In genomic region chr9:57309353-57309752, GRCm38 (mm10) we compare ENCODE assay signal across 19 mouse cellular contexts. TPM values are rescaled to one million over a fixed set of nuclear protein-coding genes. Genes with fewer than 3 reads are reported as not detected.
DNase-seq lines count a peak whose midpoint lies in the region; ATAC-seq lines count a peak whose summit lies in the region.
"Had no signal": no experiment of that assay in that cellular context is flagged by ENCODE, and none has a peak within 500 bp of the region (broad histone marks: within the 10 kb centered on the region; RNA-seq: fewer than 3 reads in every experiment).

No protein-coding gene starts in this region.

- ATAC-seq in cerebellum, adult (ENCODE audit: insufficient number of reproducible peaks, low FRiP score, low TSS enrichment): peak; percentile 80; the same call in 1 of the 2 replicates
- no peak for ATAC-seq in midbrain, embryonic 11.5 days (ENCODE audit: low FRiP score)
- ATAC-seq: CD4-positive, CD25-positive, alpha-beta regulatory T cell, adult 4 months; forebrain, embryonic 16.5 days; intestine, postnatal 0 days had no signal

- H3K9me3 ChIP-seq in midbrain, embryonic 11.5 days (ENCODE audit: control insufficient read depth, low read length): no peaks in the 10 kb centered on the region
- H3K9me3 ChIP-seq: embryonic facial prominence, embryonic 13.5 days; forebrain, embryonic 12.5 days; hindbrain, embryonic 15.5 days had no signal

- H3K36me3 ChIP-seq in midbrain, embryonic 11.5 days (ENCODE audit: control insufficient read depth, insufficient read depth, low read length): no peaks in the 10 kb centered on the region
- H3K36me3 ChIP-seq: embryonic facial prominence, embryonic 13.5 days; forebrain, embryonic 12.5 days; G1E; heart, embryonic 12.5 days; hindbrain, embryonic 10.5 days; hindbrain, embryonic 15.5 days had no signal

- WGBS in midbrain, embryonic 11.5 days: 92% methylated on average over 4 of the region's 4 CpGs

- no peak overlapping the region for H3K9ac ChIP-seq in midbrain, embryonic 11.5 days (ENCODE audit: low read length)
- H3K9ac ChIP-seq: embryonic facial prominence, embryonic 13.5 days; forebrain, embryonic 12.5 days; heart, embryonic 12.5 days; hindbrain, embryonic 15.5 days had no signal

- no peak overlapping the region for H3K4me3 ChIP-seq in midbrain, embryonic 11.5 days (ENCODE audit: low read depth, low read length)
- H3K4me3 ChIP-seq: embryonic facial prominence, embryonic 13.5 days; forebrain, embryonic 12.5 days; heart, embryonic 12.5 days; hindbrain, embryonic 10.5 days; hindbrain, embryonic 15.5 days had no signal

- DNase-seq in cerebellum, postnatal 4 days (ENCODE audit: low spot score in 2 of 2): no peak
- DNase-seq in cerebellum, adult 11-12 months: peak; percentile 50
- DNase-seq in cerebellum, adult 9-10 months: peak; percentile 25
- DNase-seq in cerebellum, postnatal 36 days: peak; percentile 12 to 16
- no peak for DNase-seq in urinary bladder, postnatal 4 days (ENCODE audit: low spot score in 2 of 2)
- DNase-seq in midbrain, embryonic 11.5 days (ENCODE audit: low spot score, missing footprints): no peak
- DNase-seq: adrenal gland, adult 8-10 months; B cell, adult 2 months; gastrocnemius, postnatal 10 days had no signal

- H3K27me3 ChIP-seq in midbrain, embryonic 11.5 days (ENCODE audit: control insufficient read depth, insufficient read depth, low read length): no peaks in the 10 kb centered on the region
- H3K27me3 ChIP-seq: embryonic facial prominence, embryonic 13.5 days; forebrain, embryonic 12.5 days; heart, embryonic 12.5 days; hindbrain, embryonic 15.5 days had no signal

- no peak overlapping the region for H3K27ac ChIP-seq in midbrain, embryonic 11.5 days (ENCODE audit: low read depth, low read length)
- H3K27ac ChIP-seq: embryonic facial prominence, embryonic 13.5 days; forebrain, embryonic 12.5 days; hindbrain, embryonic 10.5 days; hindbrain, embryonic 15.5 days had no signal

- no peaks in the 10 kb centered on the region for H3K4me1 ChIP-seq in midbrain, embryonic 11.5 days (ENCODE audit: control insufficient read depth, insufficient read depth, low read length)
- H3K4me1 ChIP-seq: embryonic facial prominence, embryonic 13.5 days; forebrain, embryonic 12.5 days; heart, embryonic 12.5 days; hindbrain, embryonic 10.5 days; hindbrain, embryonic 15.5 days had no signal

- H3K4me2 ChIP-seq in midbrain, embryonic 11.5 days: no peak overlapping the region
- H3K4me2 ChIP-seq: embryonic facial prominence, embryonic 13.5 days; forebrain, embryonic 12.5 days; heart, embryonic 12.5 days; hindbrain, embryonic 15.5 days had no signal

RNA-seq across cellular contexts. Expression of gene 1700017B05Rik, which starts 46.9 kb away (rescaled TPM):
- 6.4 and 9.3 TPM in 2 replicates for polyA plus RNA-seq in midbrain, embryonic 11.5 days (2014; fragmentation: Nextera tagmentation; extraction: Ambion mirVana)

Comparison
In these comparisons a context has a peak if more than half of its experiments do, and no peak if none do; other contexts are left out.
1. DNase-seq: peak in cerebellum, adult 11-12 months (single experiment), cerebellum, adult 9-10 months (single experiment) and cerebellum, postnatal 36 days (2 of 2); none in cerebellum, postnatal 4 days (0 of 2), urinary bladder, postnatal 4 days (0 of 2) and midbrain, embryonic 11.5 days (single experiment).